Mouse (Mus musculus) liver, embryonic 14.5 days (tissue): Measurements from ENCODE around the gene Serinc4.

Experiments used
- CTCF ChIP-seq: IDR thresholded peaks from 2 replicates; pipeline ENCODE4 v1.5.1; 2016; ENCODE audit warnings: antibody characterized with exemption, low read depth, control low read depth
- EP300 ChIP-seq: IDR thresholded peaks from 2 replicates; pipeline ENCODE4 v1.6.1; 2016; ENCODE audit warnings: antibody characterized with exemption, low read depth

DNA sequence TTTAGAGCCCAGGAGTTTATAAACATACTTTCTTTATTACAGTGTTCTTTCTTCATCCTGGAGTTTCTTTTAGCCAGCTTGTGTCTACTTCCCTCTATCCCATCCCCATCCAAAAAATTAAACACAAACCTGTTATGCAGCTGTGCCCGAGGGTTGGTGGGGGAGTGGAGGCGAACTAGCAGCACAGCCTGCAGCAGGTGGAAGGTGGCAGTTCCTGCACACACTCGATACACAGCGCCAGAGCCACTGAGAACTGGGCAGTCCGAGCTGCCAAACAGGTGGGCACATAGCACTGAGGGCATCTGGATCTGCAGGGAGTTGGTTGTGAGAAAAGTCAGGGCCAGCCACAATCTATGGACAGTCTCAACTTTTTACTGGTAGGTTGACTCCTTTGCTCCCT lies 1.0 kb downstream of the Serinc4 start:
- TF ChIP-seq CTCF: no peak
- TF ChIP-seq EP300: no peak
